ENCODE assay signal across 19 mouse cellular contexts in the genomic region with DNA sequence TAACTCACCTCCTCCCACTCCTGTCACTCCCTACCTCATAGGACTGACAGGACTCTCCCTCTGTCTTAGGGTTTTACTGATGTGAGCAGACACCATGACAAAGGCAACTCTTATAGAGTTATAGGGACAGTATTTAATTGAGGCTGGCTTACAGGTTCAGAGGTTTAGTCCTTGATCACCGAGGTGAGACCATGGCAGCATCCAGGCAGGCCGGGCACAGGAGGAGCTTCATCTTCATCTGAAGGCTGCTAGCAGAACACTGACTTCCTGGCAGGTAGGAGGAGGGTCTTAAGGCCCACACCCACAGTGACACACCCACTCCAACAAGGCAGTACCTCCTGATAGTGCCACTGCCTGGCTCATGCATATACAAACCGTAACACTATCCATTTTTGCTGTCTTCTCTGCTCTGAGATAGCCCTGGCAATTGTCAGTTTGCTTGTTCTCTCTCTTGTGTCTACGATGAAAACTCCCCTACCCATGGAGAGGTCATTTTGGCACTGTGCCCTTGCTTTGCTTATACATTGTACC. TPM values are rescaled to one million over a fixed set of nuclear protein-coding genes. Genes with fewer than 3 reads are reported as not detected.
DNase-seq lines count a peak whose midpoint lies in the region; ATAC-seq and TF ChIP-seq lines count a peak whose summit lies in the region.
"Had no signal": no experiment of that assay in that cellular context is flagged by ENCODE, and none has a peak within 500 bp of the region (broad histone marks: within the 10 kb centered on the region; RNA-seq: fewer than 3 reads in every experiment).

No protein-coding gene starts in this region.

- H3K9me3 ChIP-seq in hindbrain, postnatal 0 days (ENCODE audit: low read length): no peaks in the 10 kb centered on the region
- no peaks in the 10 kb centered on the region for H3K9me3 ChIP-seq in hindbrain, embryonic 13.5 days
- no peaks in the 10 kb centered on the region for H3K9me3 ChIP-seq in kidney, embryonic 16.5 days (ENCODE audit: low read length)
- no peaks in the 10 kb centered on the region for H3K9me3 ChIP-seq in liver, embryonic 13.5 days (replicated peaks)
- H3K9me3 ChIP-seq in midbrain, postnatal 0 days (ENCODE audit: low read length): no peaks in the 10 kb centered on the region
- H3K9me3 ChIP-seq: embryonic facial prominence, embryonic 13.5 days; forebrain, embryonic 12.5 days; heart, embryonic 12.5 days; hindbrain, embryonic 10.5 days had no signal

- H3K27me3 ChIP-seq in hindbrain, postnatal 0 days (ENCODE audit: insufficient read depth, low read length): no peaks in the 10 kb centered on the region
- no peaks in the 10 kb centered on the region for H3K27me3 ChIP-seq in hindbrain, embryonic 13.5 days
- no peaks in the 10 kb centered on the region for H3K27me3 ChIP-seq in kidney, embryonic 16.5 days (ENCODE audit: insufficient read depth, low read length)
- no peaks in the 10 kb centered on the region for H3K27me3 ChIP-seq in liver, embryonic 13.5 days
- no peaks in the 10 kb centered on the region for H3K27me3 ChIP-seq in midbrain, postnatal 0 days (ENCODE audit: insufficient read depth, low read length)
- H3K27me3 ChIP-seq: CH12.LX; embryonic facial prominence, embryonic 13.5 days; forebrain, embryonic 12.5 days; heart, embryonic 12.5 days had no signal

- 76% methylated on average over 4 of the region's 4 CpGs for WGBS in hindbrain, postnatal 0 days
- WGBS in hindbrain, embryonic 13.5 days: 92% methylated on average over 4 of the region's 4 CpGs
- WGBS in kidney, embryonic 16.5 days: 67% methylated on average over 4 of the region's 4 CpGs
- 58% methylated on average over 4 of the region's 4 CpGs for WGBS in liver, embryonic 13.5 days (ENCODE audit: insufficient replicate concordance)
- 72% methylated on average over 4 of the region's 4 CpGs for WGBS in midbrain, postnatal 0 days

- H3K27ac ChIP-seq in hindbrain, postnatal 0 days: no peak overlapping the region
- H3K27ac ChIP-seq in hindbrain, embryonic 13.5 days: no peak overlapping the region
- no peak overlapping the region for H3K27ac ChIP-seq in kidney, embryonic 16.5 days (ENCODE audit: low read length)
- no peak overlapping the region for H3K27ac ChIP-seq in liver, embryonic 13.5 days
- no peak overlapping the region for H3K27ac ChIP-seq in midbrain, postnatal 0 days (ENCODE audit: low read depth, low read length)
- H3K27ac ChIP-seq: embryonic facial prominence, embryonic 13.5 days; forebrain, embryonic 12.5 days; heart, adult 2 months; hindbrain, embryonic 10.5 days had no signal

- TF ChIP-seq CTCF in hindbrain, postnatal 0 days (IDR thresholded peaks at IDR 0.05; ENCODE audit: low read depth): no peak
- no peak for TF ChIP-seq CTCF in midbrain, postnatal 0 days (IDR thresholded peaks at IDR 0.05)

- H3K9ac ChIP-seq in hindbrain, postnatal 0 days (replicated peaks; ENCODE audit: low read length): no peak overlapping the region
- H3K9ac ChIP-seq in hindbrain, embryonic 13.5 days: no peak overlapping the region
- H3K9ac ChIP-seq in kidney, embryonic 16.5 days (replicated peaks; ENCODE audit: low read length): no peak overlapping the region
- H3K9ac ChIP-seq in liver, embryonic 13.5 days: no peak overlapping the region
- no peak overlapping the region for H3K9ac ChIP-seq in midbrain, postnatal 0 days (replicated peaks; ENCODE audit: low read length, poor library complexity, severe bottlenecking)
- H3K9ac ChIP-seq: embryonic facial prominence, embryonic 13.5 days; forebrain, embryonic 12.5 days; heart, embryonic 12.5 days had no signal

- no peak overlapping the region for H3K4me3 ChIP-seq in hindbrain, postnatal 0 days (ENCODE audit: low read length)
- no peak overlapping the region for H3K4me3 ChIP-seq in hindbrain, embryonic 13.5 days
- H3K4me3 ChIP-seq in kidney, embryonic 16.5 days (ENCODE audit: low read length): no peak overlapping the region
- no peak overlapping the region for H3K4me3 ChIP-seq in liver, embryonic 13.5 days (replicated peaks)
- H3K4me3 ChIP-seq in midbrain, postnatal 0 days (ENCODE audit: low read depth, low read length): no peak overlapping the region
- H3K4me3 ChIP-seq: embryonic facial prominence, embryonic 13.5 days; forebrain, embryonic 12.5 days; heart, adult 2 months; heart, embryonic 12.5 days; hindbrain, embryonic 10.5 days had no signal

- no peaks in the 10 kb centered on the region for H3K4me1 ChIP-seq in hindbrain, postnatal 0 days (ENCODE audit: insufficient read depth, low read length)
- 0 out of 2 replicates have a peak, but pooled peaks cover 2% of the 10 kb centered on the region for H3K4me1 ChIP-seq in hindbrain, embryonic 13.5 days (replicated peaks)
- H3K4me1 ChIP-seq in kidney, embryonic 16.5 days (ENCODE audit: insufficient read depth, low read length): no peaks in the 10 kb centered on the region
- H3K4me1 ChIP-seq in liver, embryonic 13.5 days (replicated peaks): peaks cover 6% of the 10 kb centered on the region; the same call in 1 of the 2 replicates
- H3K4me1 ChIP-seq in midbrain, postnatal 0 days (ENCODE audit: insufficient read depth, low read length): no peaks in the 10 kb centered on the region
- H3K4me1 ChIP-seq: embryonic facial prominence, embryonic 13.5 days; forebrain, embryonic 12.5 days; heart, embryonic 12.5 days; hindbrain, embryonic 10.5 days had no signal

- no peak for DNase-seq in hindbrain, postnatal 0 days (ENCODE audit: low spot score)
- no peak for DNase-seq in kidney, postnatal 14 days
- no peak for DNase-seq in liver, embryonic 13.5 days
- no peak for DNase-seq in midbrain, postnatal 0 days (ENCODE audit: low spot score)
- DNase-seq: adrenal gland, adult 2 months; adrenal gland, postnatal 25 days; cerebellum, adult 18-20 months; cerebellum, adult 9-11 months; cerebellum, postnatal 36 days; gastrocnemius, postnatal 10 days; heart, adult 2 months had no signal

- H3K4me2 ChIP-seq in hindbrain, postnatal 0 days (ENCODE audit: low read depth, low read length): no peak overlapping the region
- no peak overlapping the region for H3K4me2 ChIP-seq in hindbrain, embryonic 13.5 days
- H3K4me2 ChIP-seq in kidney, embryonic 16.5 days (replicated peaks; ENCODE audit: low read depth, low read length): no peak overlapping the region
- H3K4me2 ChIP-seq in liver, embryonic 13.5 days: no peak overlapping the region
- no peak overlapping the region for H3K4me2 ChIP-seq in midbrain, postnatal 0 days (ENCODE audit: low read depth, low read length, poor library complexity, severe bottlenecking)
- H3K4me2 ChIP-seq: embryonic facial prominence, embryonic 13.5 days; forebrain, embryonic 12.5 days; heart, embryonic 12.5 days had no signal

- no peaks in the 10 kb centered on the region for H3K36me3 ChIP-seq in hindbrain, postnatal 0 days (ENCODE audit: insufficient read depth, low read length)
- no peaks in the 10 kb centered on the region for H3K36me3 ChIP-seq in hindbrain, embryonic 13.5 days
- H3K36me3 ChIP-seq in kidney, embryonic 16.5 days (ENCODE audit: insufficient read depth, low read length): no peaks in the 10 kb centered on the region
- no peaks in the 10 kb centered on the region for H3K36me3 ChIP-seq in liver, embryonic 13.5 days
- H3K36me3 ChIP-seq in midbrain, postnatal 0 days (ENCODE audit: insufficient read depth, low read length): no peaks in the 10 kb centered on the region
- H3K36me3 ChIP-seq: embryonic facial prominence, embryonic 13.5 days; forebrain, embryonic 12.5 days; heart, embryonic 12.5 days; hindbrain, embryonic 10.5 days had no signal

- ATAC-seq in hindbrain, postnatal 0 days: 0 out of 2 replicates have a peak, but pooled peaks have one; percentile 27
- ATAC-seq in hindbrain, embryonic 13.5 days (ENCODE audit: low FRiP score): no peak
- ATAC-seq in kidney, embryonic 16.5 days (ENCODE audit: low FRiP score, low TSS enrichment): peak; percentile 68
- ATAC-seq in liver, embryonic 13.5 days (ENCODE audit: low read depth): peak; percentile 61
- no peak for ATAC-seq in midbrain, postnatal 0 days (ENCODE audit: low FRiP score)
- ATAC-seq: forebrain, embryonic 16.5 days had no signal

RNA-seq across cellular contexts. Expression of a gene that starts 10.8 kb away (rescaled TPM):
- total RNA-seq in hindbrain, postnatal 0 days (2014; rRNA removed): 116 and 157 TPM in 2 replicates
- 341 and 391 TPM in 2 replicates for polyA plus RNA-seq in hindbrain, postnatal 0 days (2015; fragmentation: Nextera tagmentation; extraction: Ambion mirVana)
- 225 and 252 TPM in 2 replicates for polyA plus RNA-seq in hindbrain, embryonic 13.5 days (2015; fragmentation: Nextera tagmentation; extraction: Ambion mirVana)
- polyA plus RNA-seq in kidney, embryonic 16.5 days (2015; fragmentation: Nextera tagmentation; extraction: Ambion mirVana): 307 and 316 TPM in 2 replicates
- 327 and 404 TPM in 2 replicates for polyA plus RNA-seq in liver, embryonic 13.5 days (2015; fragmentation: Nextera tagmentation; extraction: Ambion mirVana)
- total RNA-seq in midbrain, postnatal 0 days (2014; rRNA removed): 171 and 369 TPM in 2 replicates
- polyA plus RNA-seq in midbrain, postnatal 0 days (2015; fragmentation: Nextera tagmentation; extraction: Ambion mirVana): 349 and 376 TPM in 2 replicates

RNA-seq across cellular contexts. Expression of a gene that starts 35.0 kb away (rescaled TPM):
- total RNA-seq in hindbrain, postnatal 0 days (2014; rRNA removed): 23.9 and 26.9 TPM in 2 replicates
- 10.0 and 10.7 TPM in 2 replicates for polyA plus RNA-seq in hindbrain, postnatal 0 days (2015; fragmentation: Nextera tagmentation; extraction: Ambion mirVana)
- polyA plus RNA-seq in hindbrain, embryonic 13.5 days (2015; fragmentation: Nextera tagmentation; extraction: Ambion mirVana): 10.6 and 11.0 TPM in 2 replicates
- polyA plus RNA-seq in kidney, embryonic 16.5 days (2015; fragmentation: Nextera tagmentation; extraction: Ambion mirVana): 8.4 and 8.6 TPM in 2 replicates
- 6.2 and 8.8 TPM in 2 replicates for polyA plus RNA-seq in liver, embryonic 13.5 days (2015; fragmentation: Nextera tagmentation; extraction: Ambion mirVana)
- 23.7 and 24.5 TPM in 2 replicates for total RNA-seq in midbrain, postnatal 0 days (2014; rRNA removed)
- polyA plus RNA-seq in midbrain, postnatal 0 days (2015; fragmentation: Nextera tagmentation; extraction: Ambion mirVana): 9.0 and 9.2 TPM in 2 replicates
- total RNA-seq: CH12.LX had no signal

Comparison
In these comparisons a context has a peak if more than half of its experiments do, and no peak if none do; other contexts are left out.
1. ATAC-seq: peak in hindbrain, postnatal 0 days (single experiment), kidney, embryonic 16.5 days (single experiment) and liver, embryonic 13.5 days (single experiment); none in hindbrain, embryonic 13.5 days (single experiment) and midbrain, postnatal 0 days (single experiment).